Mouse (Mus musculus): ENCODE data around the gene Sprtn.

The Sprtn gene

GRCm38 (mm10) chr8:124947865-124948732, 50.4 kb downstream of the Sprtn start:
- DNase-seq (ENCODE audit: low spot score): peak; percentile 68

- DNase-seq (ENCODE audit: low spot score): no peak
Measured at GRCm38 (mm10) chr8:124948733-124949111, 51.0 kb downstream of the Sprtn start.

- peak; percentile 79 for DNase-seq (ENCODE audit: low spot score)
Measured at GRCm38 (mm10) chr8:124949209-124950068, 51.8 kb downstream of the Sprtn start, which contains the start of gene Egln1. TSS of gene Egln1 (minus strand) at chr8:124949324.

GRCm38 (mm10) chr8:124950069-124950456, 52.4 kb downstream of the Sprtn start:
- DNase-seq (ENCODE audit: low spot score): peak; percentile 39

- no peak for DNase-seq (ENCODE audit: low spot score)
Measured at GRCm38 (mm10) chr8:124950865-124951264, 53.2 kb downstream of the Sprtn start.

- DNase-seq (ENCODE audit: low spot score): no peak
Measured at GRCm38 (mm10) chr8:124953188-124953587, 55.5 kb downstream of the Sprtn start.

- peak; percentile 5 for DNase-seq (ENCODE audit: low spot score)
Measured at GRCm38 (mm10) chr8:124954572-124955082, 56.9 kb downstream of the Sprtn start.

Measured in embryo, embryonic 10 days (tissue).